20 mouse cellular contexts compared by ENCODE assay signal in genomic region chr4:8154589-8155198, GRCm38 (mm10).
DNase-seq lines count a peak whose midpoint lies in the region; ATAC-seq and TF ChIP-seq lines count a peak whose summit lies in the region.
"Had no signal": no experiment of that assay in that cellular context is flagged by ENCODE, and none has a peak within 500 bp of the region (broad histone marks: within the 10 kb centered on the region; RNA-seq: fewer than 3 reads in every experiment).

No protein-coding gene starts in this region.

- 73% methylated on average over 6 of the region's 6 CpGs for WGBS in kidney, embryonic 15.5 days
- 77% methylated on average over 6 of the region's 6 CpGs for WGBS in liver, postnatal 0 days (ENCODE audit: insufficient replicate concordance)
- 76% methylated on average over 6 of the region's 6 CpGs for WGBS in liver, embryonic 11.5 days

- no peaks in the 10 kb centered on the region for H3K36me3 ChIP-seq in kidney, embryonic 15.5 days
- H3K36me3 ChIP-seq in liver, postnatal 0 days (replicated peaks; ENCODE audit: insufficient read depth, low read length): no peaks in the 10 kb centered on the region
- no peaks in the 10 kb centered on the region for H3K36me3 ChIP-seq in liver, embryonic 11.5 days (ENCODE audit: control insufficient read depth, insufficient read depth, low read length)
- H3K36me3 ChIP-seq: embryonic facial prominence, embryonic 15.5 days; forebrain, embryonic 10.5 days; heart, embryonic 12.5 days; hindbrain, embryonic 10.5 days had no signal

- no peak for TF ChIP-seq EP300 in liver, postnatal 0 days (IDR thresholded peaks at IDR 0.05; ENCODE audit: low read depth)

- TF ChIP-seq CTCF in liver, postnatal 0 days (IDR thresholded peaks at IDR 0.05; ENCODE audit: low read depth): no peak

- peak; percentile 85 for ATAC-seq in kidney, embryonic 15.5 days (replicated peaks; ENCODE audit: low FRiP score)
- peak; percentile 33 for ATAC-seq in liver, postnatal 0 days
- no peak for ATAC-seq in liver, embryonic 11.5 days (replicated peaks; ENCODE audit: low FRiP score)
- ATAC-seq: forebrain, embryonic 14.5 days; Patski had no signal

- H3K4me1 ChIP-seq in kidney, embryonic 15.5 days: no peaks in the 10 kb centered on the region
- H3K4me1 ChIP-seq in liver, postnatal 0 days (ENCODE audit: insufficient read depth): no peaks in the 10 kb centered on the region
- H3K4me1 ChIP-seq in liver, embryonic 11.5 days (replicated peaks; ENCODE audit: control insufficient read depth, insufficient read depth, low read length): no peaks in the 10 kb centered on the region
- H3K4me1 ChIP-seq: embryonic facial prominence, embryonic 15.5 days; forebrain, embryonic 10.5 days; heart, embryonic 12.5 days; hindbrain, embryonic 10.5 days had no signal

- DNase-seq in kidney, postnatal 4 days: no peak
- DNase-seq in liver, postnatal 0 days: no peak
- no peak for DNase-seq in liver, embryonic 11.5 days (ENCODE audit: low spot score)
- peak; percentile 77 for DNase-seq in R1 (ENCODE audit: low read depth, low spot score)
- no peak for DNase-seq in gastrocnemius, postnatal 25 days
- DNase-seq in frontal cortex, adult 2 months (ENCODE audit: extremely low spot score in 1 of 2, low spot score in 1 of 2): no peak
- DNase-seq: adrenal gland, postnatal 10 days; cerebellum, adult 11 months; cerebellum, adult 8-10 months; cerebellum, postnatal 14 days; embryo, embryonic 11 days had no signal

- no peak overlapping the region for H3K27ac ChIP-seq in kidney, embryonic 15.5 days
- no peak overlapping the region for H3K27ac ChIP-seq in liver, postnatal 0 days (ENCODE audit: low read depth)
- no peak overlapping the region for H3K27ac ChIP-seq in liver, embryonic 11.5 days (ENCODE audit: low read depth, low read length)
- H3K27ac ChIP-seq: embryonic facial prominence, embryonic 15.5 days; forebrain, embryonic 10.5 days; hindbrain, embryonic 10.5 days; hindbrain, embryonic 14.5 days had no signal

- H3K9ac ChIP-seq in kidney, embryonic 15.5 days: no peak overlapping the region
- H3K9ac ChIP-seq in liver, postnatal 0 days (replicated peaks): no peak overlapping the region
- no peak overlapping the region for H3K9ac ChIP-seq in liver, embryonic 11.5 days (ENCODE audit: low read depth, low read length)
- H3K9ac ChIP-seq: embryonic facial prominence, embryonic 15.5 days; heart, embryonic 12.5 days; hindbrain, embryonic 14.5 days had no signal

- H3K4me3 ChIP-seq in kidney, embryonic 15.5 days (replicated peaks): no peak overlapping the region
- no peak overlapping the region for H3K4me3 ChIP-seq in liver, postnatal 0 days (ENCODE audit: low read depth, low read length)
- no peak overlapping the region for H3K4me3 ChIP-seq in liver, embryonic 11.5 days (ENCODE audit: low read depth, low read length)
- H3K4me3 ChIP-seq: embryonic facial prominence, embryonic 15.5 days; erythroblast, embryonic 14.5 days; forebrain, embryonic 10.5 days; heart, embryonic 12.5 days; hindbrain, embryonic 10.5 days had no signal

- H3K27me3 ChIP-seq in kidney, embryonic 15.5 days: no peaks in the 10 kb centered on the region
- no peaks in the 10 kb centered on the region for H3K27me3 ChIP-seq in liver, postnatal 0 days (ENCODE audit: insufficient read depth, low read length)
- H3K27me3 ChIP-seq in liver, embryonic 11.5 days (replicated peaks; ENCODE audit: control insufficient read depth, insufficient read depth, low read length): no peaks in the 10 kb centered on the region
- H3K27me3 ChIP-seq: embryonic facial prominence, embryonic 15.5 days; heart, embryonic 12.5 days; Patski had no signal

- H3K9me3 ChIP-seq in kidney, embryonic 15.5 days (replicated peaks): no peaks in the 10 kb centered on the region
- H3K9me3 ChIP-seq in liver, postnatal 0 days (ENCODE audit: low read length): no peaks in the 10 kb centered on the region
- no peaks in the 10 kb centered on the region for H3K9me3 ChIP-seq in liver, embryonic 11.5 days (ENCODE audit: control insufficient read depth, low read length)
- H3K9me3 ChIP-seq: embryonic facial prominence, embryonic 15.5 days; forebrain, embryonic 10.5 days; heart, embryonic 12.5 days; hindbrain, embryonic 10.5 days had no signal

- no peak overlapping the region for H3K4me2 ChIP-seq in kidney, embryonic 15.5 days
- no peak overlapping the region for H3K4me2 ChIP-seq in liver, postnatal 0 days (ENCODE audit: low read depth, low read length)
- no peak overlapping the region for H3K4me2 ChIP-seq in liver, embryonic 11.5 days
- H3K4me2 ChIP-seq: embryonic facial prominence, embryonic 15.5 days; heart, embryonic 12.5 days; hindbrain, embryonic 14.5 days had no signal
